Mouse (Mus musculus): ENCODE results near the gene Ncmap.

- no peak for TF ChIP-seq CTCF (IDR thresholded peaks at IDR 0.05; ENCODE audit: low read depth, low read length)
- TF ChIP-seq POLR2A (IDR thresholded peaks at IDR 0.05; ENCODE audit: insufficient read depth, low read length), result no peak
These were observed 2.7 kb downstream of the Ncmap start for GRCm38 (mm10) chr4:135395375-135395774.
